Mouse (Mus musculus): ENCODE measurements around the gene Prr7. TPM values are rescaled to one million over a fixed set of nuclear protein-coding genes. Genes with fewer than 3 reads are reported as not detected.
A peak's percentile ranks its signal among the peaks of the same experiment; 100 is the strongest.

Prr7 gene
- polyA plus RNA-seq, 1 experiment from 2014 or later = 4.9 TPM

DNA sequence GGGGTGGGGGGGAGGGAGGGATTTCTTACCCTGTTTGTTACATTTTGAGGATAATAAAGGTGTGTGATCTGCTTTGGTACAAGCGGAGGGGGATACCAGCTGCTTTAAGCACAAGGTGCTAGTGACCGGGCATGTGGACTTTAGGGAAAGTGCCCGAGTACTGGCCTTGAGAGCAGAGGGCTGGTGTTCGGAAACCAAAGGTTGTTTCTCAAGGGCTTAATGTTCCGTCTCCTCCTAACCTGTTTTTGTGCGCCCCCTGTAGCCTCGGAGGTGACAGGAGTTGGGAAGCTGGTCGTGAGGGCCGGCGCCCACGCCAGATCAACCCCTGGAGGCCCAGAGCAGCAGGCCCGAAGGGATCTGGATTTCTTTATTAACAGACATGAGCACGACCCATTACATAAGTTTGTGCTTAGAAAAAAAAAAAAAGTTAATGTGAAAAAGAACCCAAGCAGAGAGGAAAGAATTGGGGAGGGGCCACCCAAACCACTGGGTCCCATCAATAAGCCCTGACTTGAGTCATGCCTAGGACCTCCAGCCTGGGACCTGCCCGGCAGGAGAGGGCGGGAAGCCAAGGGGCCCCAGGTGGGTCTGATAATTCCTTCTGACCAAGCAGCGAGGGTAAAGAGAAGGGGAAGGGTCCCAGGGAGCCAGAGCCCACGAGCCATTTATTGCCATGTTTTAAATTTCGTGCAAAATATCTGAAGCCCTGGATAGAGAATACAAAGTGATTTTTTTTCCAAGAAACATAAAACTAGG, 9.2 kb downstream of the Prr7 start:
- H3K36me3 ChIP-seq (ENCODE audit: control insufficient read depth, insufficient read depth, low read length) = peaks cover 36% of the 10 kb centered on the region
- H3K4me2 ChIP-seq (ENCODE audit: low read length) = peak overlapping the region; percentile 99
- no peak for ATAC-seq
- H3K9ac ChIP-seq (ENCODE audit: low read depth, low read length) = peak overlapping the region; percentile 82
- H3K9me3 ChIP-seq (ENCODE audit: control insufficient read depth, low read length) = no peaks in the 10 kb centered on the region
- peaks cover 66% of the 10 kb centered on the region for H3K4me1 ChIP-seq (ENCODE audit: control insufficient read depth, insufficient read depth, low read depth, low read length)
- no peaks in the 10 kb centered on the region for H3K27me3 ChIP-seq (replicated peaks; ENCODE audit: control insufficient read depth, insufficient read depth, low read length)
- H3K27ac ChIP-seq (ENCODE audit: low read depth, low read length) = peak overlapping the region; percentile 84
- peak overlapping the region; percentile 57 for H3K4me3 ChIP-seq (ENCODE audit: low read length)
- 18% methylated on average over 18 of the region's 18 CpGs for WGBS

DNA sequence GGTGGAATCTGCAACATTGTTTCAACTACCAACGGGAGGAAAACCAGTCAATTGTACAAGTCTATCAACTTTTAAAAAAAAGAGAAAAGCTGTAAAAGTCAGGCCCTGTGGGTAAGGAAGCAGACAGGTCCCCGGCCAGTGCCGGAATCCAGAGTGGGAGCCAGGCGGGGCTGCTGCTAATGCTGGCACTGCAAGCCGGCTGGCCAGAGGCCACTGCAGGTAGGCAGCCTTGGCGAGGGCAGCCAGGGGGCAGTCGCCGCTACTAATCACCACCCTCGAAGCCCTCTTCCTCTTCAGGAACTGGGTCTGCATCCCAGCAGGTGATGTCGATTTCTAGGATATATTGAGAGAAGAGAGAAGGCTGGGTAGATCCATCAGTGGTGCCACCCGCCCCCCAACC, 9.9 kb downstream of the Prr7 start:
- no peaks in the 10 kb centered on the region for H3K9me3 ChIP-seq (ENCODE audit: control insufficient read depth, low read length)
- H3K9ac ChIP-seq (ENCODE audit: low read depth, low read length) = peak overlapping the region; percentile 47; the same call in 1 of the 2 replicates
- peak overlapping the region; percentile 60; the same call in 1 of the 2 replicates for H3K27ac ChIP-seq (ENCODE audit: low read depth, low read length)
- H3K4me1 ChIP-seq (ENCODE audit: control insufficient read depth, insufficient read depth, low read depth, low read length) = peaks cover 62% of the 10 kb centered on the region
- no peak overlapping the region for H3K4me3 ChIP-seq (ENCODE audit: low read length)
- 39% methylated on average over 10 of the region's 11 CpGs for WGBS
- no peaks in the 10 kb centered on the region for H3K27me3 ChIP-seq (replicated peaks; ENCODE audit: control insufficient read depth, insufficient read depth, low read length)
- H3K36me3 ChIP-seq (ENCODE audit: control insufficient read depth, insufficient read depth, low read length) = peaks cover 38% of the 10 kb centered on the region
- H3K4me2 ChIP-seq (ENCODE audit: low read length) = no peak overlapping the region
- no peak for ATAC-seq

DNA sequence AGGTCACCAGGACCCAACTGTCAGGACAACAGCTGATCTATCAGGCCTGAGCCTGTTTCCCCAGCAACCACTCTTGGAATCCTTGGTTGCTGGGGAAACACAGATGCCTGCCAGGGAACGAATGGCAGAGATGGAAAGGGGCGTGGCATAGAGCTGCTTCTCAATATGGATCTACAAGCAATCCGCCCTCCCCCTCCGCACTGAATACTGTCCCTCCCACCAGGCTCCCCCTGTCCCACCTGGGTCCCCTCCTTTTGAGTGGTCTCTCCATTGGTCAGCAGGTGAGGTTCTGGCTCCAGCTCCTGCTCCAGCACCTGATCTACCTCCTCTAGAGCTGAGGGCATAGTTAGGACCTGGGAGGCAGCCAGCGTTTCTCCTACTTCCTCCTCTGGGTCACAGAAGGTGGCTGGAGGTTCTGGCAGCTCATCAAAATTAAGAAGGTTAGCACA, 10.6 kb downstream of the Prr7 start:
- Histone ChIP-seq H3K9me3 (ENCODE audit: control insufficient read depth, low read length) (no peaks in the 10 kb centered on the region), H3K27ac (ENCODE audit: low read depth, low read length) (peak overlapping the region; percentile 58), H3K4me1 (ENCODE audit: control insufficient read depth, insufficient read depth, low read depth, low read length) (peaks cover 55% of the 10 kb centered on the region), H3K36me3 (ENCODE audit: control insufficient read depth, insufficient read depth, low read length) (peaks cover 45% of the 10 kb centered on the region), H3K4me3 (ENCODE audit: low read length) (no peak overlapping the region), H3K9ac (ENCODE audit: low read depth, low read length) (0 out of 2 replicates have a peak overlapping the region, but pooled peaks have one; percentile 32), H3K4me2 (ENCODE audit: low read length) (no peak overlapping the region), H3K27me3 (replicated peaks; ENCODE audit: control insufficient read depth, insufficient read depth, low read length) (no peaks in the 10 kb centered on the region)
- ATAC-seq = no peak; the same call in 1 of the 2 replicates
- 17% methylated on average over 5 of the region's 5 CpGs for WGBS

DNA sequence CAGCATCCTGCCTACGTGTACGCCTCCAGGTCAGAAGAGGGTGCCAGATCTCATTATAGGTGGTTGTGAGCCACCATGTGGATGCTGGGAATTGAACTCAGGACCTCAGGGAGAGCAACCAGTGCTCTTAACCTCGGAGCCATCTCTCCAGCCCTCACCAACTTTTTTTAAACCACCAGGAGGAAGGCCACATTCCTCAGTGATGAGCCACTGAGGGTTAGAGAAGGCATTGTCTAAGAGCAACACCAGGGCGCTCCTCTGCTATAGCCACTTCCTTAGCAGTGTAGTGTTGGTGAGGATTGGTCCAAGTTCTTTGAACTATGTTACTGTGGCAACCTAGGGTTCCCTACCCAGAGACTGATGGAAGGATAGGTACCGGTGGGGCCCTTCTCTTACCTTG, 11.7 kb downstream of the Prr7 start:
- Histone ChIP-seq H3K4me2 (ENCODE audit: low read length) (no peak overlapping the region), H3K4me3 (ENCODE audit: low read length) (no peak overlapping the region), H3K9me3 (ENCODE audit: control insufficient read depth, low read length) (no peaks in the 10 kb centered on the region), H3K27me3 (replicated peaks; ENCODE audit: control insufficient read depth, insufficient read depth, low read length) (no peaks in the 10 kb centered on the region), H3K27ac (ENCODE audit: low read depth, low read length) (no peak overlapping the region), H3K36me3 (ENCODE audit: control insufficient read depth, insufficient read depth, low read length) (peaks cover 56% of the 10 kb centered on the region), H3K4me1 (ENCODE audit: control insufficient read depth, insufficient read depth, low read depth, low read length) (peaks cover 45% of the 10 kb centered on the region), H3K9ac (ENCODE audit: low read depth, low read length) (no peak overlapping the region)
- WGBS = 88% methylated on average over 5 of the region's 5 CpGs
- no peak for ATAC-seq

DNA sequence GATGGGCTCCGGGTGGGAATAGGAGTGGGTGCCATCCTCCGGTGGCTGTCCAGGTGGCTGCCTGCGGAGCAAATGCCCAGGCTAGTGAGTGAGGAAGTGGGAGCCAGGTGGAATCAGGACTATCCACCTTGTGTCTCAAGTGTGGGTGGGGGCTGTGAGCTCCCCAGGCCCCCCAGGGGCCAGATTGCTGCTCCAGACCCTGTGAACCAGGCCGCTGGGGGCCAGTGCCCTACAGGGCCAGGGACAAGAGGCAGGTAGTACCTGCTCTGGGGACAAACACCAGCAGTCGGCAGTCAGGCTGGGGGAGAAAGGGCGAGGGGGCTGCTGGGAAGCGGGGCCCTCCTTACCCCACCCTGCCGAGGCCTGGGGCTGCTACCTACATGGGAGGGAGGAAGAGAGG, 12.2 kb downstream of the Prr7 start:
- no peak overlapping the region for H3K9ac ChIP-seq (ENCODE audit: low read depth, low read length)
- peaks cover 40% of the 10 kb centered on the region for H3K4me1 ChIP-seq (ENCODE audit: control insufficient read depth, insufficient read depth, low read depth, low read length)
- ATAC-seq = no peak
- H3K9me3 ChIP-seq (ENCODE audit: control insufficient read depth, low read length) = no peaks in the 10 kb centered on the region
- H3K4me2 ChIP-seq (ENCODE audit: low read length) = no peak overlapping the region
- 96% methylated on average over 8 of the region's 8 CpGs for WGBS
- no peaks in the 10 kb centered on the region for H3K27me3 ChIP-seq (replicated peaks; ENCODE audit: control insufficient read depth, insufficient read depth, low read length)
- H3K4me3 ChIP-seq (ENCODE audit: low read length) = no peak overlapping the region
- peaks cover 60% of the 10 kb centered on the region for H3K36me3 ChIP-seq (ENCODE audit: control insufficient read depth, insufficient read depth, low read length)
- no peak overlapping the region for H3K27ac ChIP-seq (ENCODE audit: low read depth, low read length)

DNA sequence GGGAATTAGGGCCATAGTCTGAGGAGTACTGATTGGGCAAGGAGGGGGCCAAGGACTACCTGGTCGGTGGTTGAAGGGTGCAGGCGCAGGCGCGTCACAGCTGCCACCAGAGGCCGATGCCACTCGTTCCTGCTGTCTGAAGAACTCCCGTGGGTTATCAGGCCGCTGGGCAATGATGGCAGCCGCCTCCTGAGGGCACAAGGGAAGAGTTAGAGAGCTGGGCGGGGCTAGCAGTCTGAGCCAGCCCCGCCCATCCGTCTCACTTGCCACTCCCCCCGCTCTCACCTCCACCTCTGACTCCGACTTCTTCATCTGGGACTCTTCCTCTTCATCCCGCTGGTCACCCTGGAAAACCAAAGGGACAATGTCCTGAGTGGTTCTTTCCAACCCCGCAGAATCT, 13.4 kb downstream of the Prr7 start:
- ATAC-seq = no peak
- no peak overlapping the region for H3K9ac ChIP-seq (ENCODE audit: low read depth, low read length)
- peaks cover 72% of the 10 kb centered on the region for H3K36me3 ChIP-seq (ENCODE audit: control insufficient read depth, insufficient read depth, low read length)
- 68% methylated on average over 16 of the region's 16 CpGs for WGBS
- no peaks in the 10 kb centered on the region for H3K27me3 ChIP-seq (replicated peaks; ENCODE audit: control insufficient read depth, insufficient read depth, low read length)
- no peaks in the 10 kb centered on the region for H3K9me3 ChIP-seq (ENCODE audit: control insufficient read depth, low read length)
- H3K4me3 ChIP-seq (ENCODE audit: low read length) = no peak overlapping the region
- H3K4me2 ChIP-seq (ENCODE audit: low read length) = no peak overlapping the region
- H3K4me1 ChIP-seq (ENCODE audit: control insufficient read depth, insufficient read depth, low read depth, low read length) = peaks cover 35% of the 10 kb centered on the region
- H3K27ac ChIP-seq (ENCODE audit: low read depth, low read length) = peak overlapping the region; percentile 49; the same call in 1 of the 2 replicates

DNA sequence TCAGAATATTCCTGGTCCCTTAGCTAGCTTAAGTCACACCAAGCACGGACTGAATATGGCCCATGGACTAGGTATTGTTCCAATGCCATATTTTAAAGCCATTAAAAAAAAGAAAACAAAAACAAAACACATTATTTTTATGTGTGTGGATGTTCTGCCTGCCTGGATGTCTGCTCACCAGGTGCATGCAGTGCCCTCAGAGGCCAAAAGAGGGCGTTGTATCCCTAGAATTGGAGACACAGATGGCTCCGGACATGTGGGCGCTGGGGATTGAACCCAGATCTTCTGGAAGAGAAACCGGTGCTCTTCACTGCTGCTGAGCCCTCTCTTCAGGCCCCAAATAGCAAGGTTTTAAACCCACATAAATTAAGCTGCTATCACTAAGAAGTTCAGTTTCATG, 14.0 kb downstream of the Prr7 start:
- no peaks in the 10 kb centered on the region for H3K9me3 ChIP-seq (ENCODE audit: control insufficient read depth, low read length)
- WGBS = 60% methylated on average over 5 of the region's 5 CpGs

DNA sequence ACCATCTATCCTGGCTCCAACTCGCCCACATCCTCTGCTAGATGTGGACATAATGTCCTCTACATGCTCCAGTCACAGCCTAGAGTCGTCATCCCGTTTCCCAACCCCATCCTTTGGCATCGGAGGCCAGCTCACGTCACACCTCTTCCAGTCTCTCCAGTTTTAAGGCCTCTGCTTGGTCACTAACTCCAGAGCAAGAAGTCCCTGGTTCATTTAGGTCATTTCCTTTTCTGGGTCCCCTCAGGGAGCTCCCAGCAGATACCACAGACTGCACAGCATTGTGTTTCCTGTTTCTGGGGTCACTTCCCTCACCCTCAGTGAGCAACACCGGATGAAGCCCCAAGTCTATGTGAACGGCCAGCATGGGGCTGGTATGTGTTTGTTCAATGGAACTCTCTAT, 14.9 kb downstream of the Prr7 start:
- no peak overlapping the region for H3K9ac ChIP-seq (ENCODE audit: low read depth, low read length)
- peaks cover 36% of the 10 kb centered on the region for H3K4me1 ChIP-seq (ENCODE audit: control insufficient read depth, insufficient read depth, low read depth, low read length)
- no peak overlapping the region for H3K4me3 ChIP-seq (ENCODE audit: low read length)
- no peaks in the 10 kb centered on the region for H3K9me3 ChIP-seq (ENCODE audit: control insufficient read depth, low read length)
- no peaks in the 10 kb centered on the region for H3K27me3 ChIP-seq (replicated peaks; ENCODE audit: control insufficient read depth, insufficient read depth, low read length)
- ATAC-seq = no peak
- H3K4me2 ChIP-seq (ENCODE audit: low read length) = no peak overlapping the region
- 83% methylated on average over 7 of the region's 7 CpGs for WGBS
- H3K27ac ChIP-seq (ENCODE audit: low read depth, low read length) = no peak overlapping the region
- peaks cover 69% of the 10 kb centered on the region for H3K36me3 ChIP-seq (ENCODE audit: control insufficient read depth, insufficient read depth, low read length)

More for the DNA sequence above, 14.0 kb downstream of the Prr7 start:
- ATAC-seq = no peak
- no peak overlapping the region for H3K4me2 ChIP-seq (ENCODE audit: low read length)
- no peak overlapping the region for H3K9ac ChIP-seq (ENCODE audit: low read depth, low read length)
- H3K4me1 ChIP-seq (ENCODE audit: control insufficient read depth, insufficient read depth, low read depth, low read length) = peaks cover 36% of the 10 kb centered on the region
- no peaks in the 10 kb centered on the region for H3K27me3 ChIP-seq (replicated peaks; ENCODE audit: control insufficient read depth, insufficient read depth, low read length)
- peaks cover 73% of the 10 kb centered on the region for H3K36me3 ChIP-seq (ENCODE audit: control insufficient read depth, insufficient read depth, low read length)
- no peak overlapping the region for H3K4me3 ChIP-seq (ENCODE audit: low read length)
- H3K27ac ChIP-seq (ENCODE audit: low read depth, low read length) = peak overlapping the region; percentile 49; the same call in 1 of the 2 replicates

DNA sequence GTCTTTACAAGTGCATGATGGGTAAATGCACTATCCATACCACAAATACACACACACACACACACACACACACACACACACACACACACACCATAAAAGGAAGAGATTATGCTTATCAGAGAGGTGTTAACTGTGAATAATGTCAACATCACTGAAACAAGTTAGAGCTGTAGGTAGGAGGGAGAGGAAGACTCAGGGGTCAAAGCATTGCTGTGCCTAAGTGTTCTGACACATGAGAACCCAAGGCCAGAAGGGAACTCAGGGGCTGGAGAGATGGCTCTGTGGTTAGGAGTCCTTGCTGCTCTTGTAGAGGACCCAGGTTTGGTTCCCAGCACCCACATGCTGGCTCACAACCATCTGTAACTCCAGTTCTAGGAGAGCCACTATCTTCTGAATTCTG, 15.9 kb downstream of the Prr7 start:
- Histone ChIP-seq H3K4me3 (ENCODE audit: low read length) (no peak overlapping the region), H3K27ac (ENCODE audit: low read depth, low read length) (no peak overlapping the region), H3K4me1 (ENCODE audit: control insufficient read depth, insufficient read depth, low read depth, low read length) (peaks cover 36% of the 10 kb centered on the region), H3K36me3 (ENCODE audit: control insufficient read depth, insufficient read depth, low read length) (peaks cover 66% of the 10 kb centered on the region), H3K9ac (ENCODE audit: low read depth, low read length) (no peak overlapping the region), H3K4me2 (ENCODE audit: low read length) (no peak overlapping the region), H3K27me3 (replicated peaks; ENCODE audit: control insufficient read depth, insufficient read depth, low read length) (no peaks in the 10 kb centered on the region), H3K9me3 (ENCODE audit: control insufficient read depth, low read length) (no peaks in the 10 kb centered on the region)
- ATAC-seq = no peak
